Mouse (Mus musculus) cerebellum, adult 11-12 months (tissue): ENCODE data around the gene Adgrl2.

Experiments
- DNase-seq: peaks from one replicate; pipeline ENCODE4 v3.0.0; 2022

Adgrl2 gene

DNA sequence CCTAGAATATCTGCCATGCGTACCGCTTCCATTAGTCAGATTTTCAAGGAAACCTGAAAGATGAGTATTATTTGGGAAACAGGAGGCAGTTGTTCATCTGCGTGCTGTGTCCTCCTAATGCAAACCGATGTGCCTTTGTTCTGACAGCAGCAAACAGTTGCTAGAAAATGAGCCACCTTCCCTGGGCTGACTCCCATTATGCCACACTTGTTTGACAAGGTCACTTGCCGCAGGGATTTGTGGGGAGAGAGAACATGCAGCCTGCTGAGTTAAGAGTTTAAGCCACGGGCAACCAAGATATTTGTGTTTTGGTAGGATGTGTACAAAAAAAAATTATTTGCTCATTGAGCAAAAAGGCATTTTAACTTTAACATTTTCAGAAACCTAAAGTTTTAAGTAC lies 69.5 kb downstream of the Adgrl2 start:
- no peak for DNase-seq

DNA sequence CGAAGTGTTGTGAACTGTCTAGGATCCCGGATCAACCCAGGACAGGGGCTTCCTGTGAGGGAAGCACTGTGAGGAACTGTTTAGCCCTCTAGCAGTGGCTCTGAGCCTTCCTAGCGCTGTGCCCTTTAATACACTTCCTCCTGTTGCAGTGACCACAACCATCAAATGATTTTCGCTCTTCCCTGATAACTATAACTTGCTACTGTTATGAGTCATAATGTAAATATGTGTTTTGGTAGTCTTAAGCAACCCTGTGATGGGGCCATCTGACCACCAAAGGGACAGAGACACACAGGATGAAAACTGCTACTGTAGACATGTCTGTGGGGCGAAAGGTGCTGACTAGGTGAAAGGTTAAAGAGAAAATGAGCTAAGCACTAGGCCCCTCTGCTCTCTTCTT lies 71.9 kb downstream of the Adgrl2 start:
- no peak for DNase-seq

DNA sequence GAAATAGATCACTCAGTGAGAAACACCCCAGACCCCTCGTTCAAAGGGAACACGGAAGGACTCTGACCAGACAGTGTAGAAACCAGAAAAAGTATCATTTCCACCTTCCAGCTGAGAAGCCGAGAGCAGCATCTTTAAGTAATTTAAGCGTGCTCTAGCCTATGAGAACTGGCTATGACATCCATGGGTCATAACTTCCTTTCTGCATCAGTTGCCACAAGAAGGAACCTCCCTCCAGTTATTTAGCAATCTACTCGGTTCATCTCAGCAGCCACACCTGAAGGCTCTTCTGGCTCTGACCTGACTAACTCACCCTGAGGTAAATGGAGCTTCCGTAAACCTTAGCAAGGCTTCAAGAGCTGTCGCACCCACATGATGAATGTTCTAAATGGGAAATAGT lies 72.5 kb downstream of the Adgrl2 start:
- no peak for DNase-seq

DNA sequence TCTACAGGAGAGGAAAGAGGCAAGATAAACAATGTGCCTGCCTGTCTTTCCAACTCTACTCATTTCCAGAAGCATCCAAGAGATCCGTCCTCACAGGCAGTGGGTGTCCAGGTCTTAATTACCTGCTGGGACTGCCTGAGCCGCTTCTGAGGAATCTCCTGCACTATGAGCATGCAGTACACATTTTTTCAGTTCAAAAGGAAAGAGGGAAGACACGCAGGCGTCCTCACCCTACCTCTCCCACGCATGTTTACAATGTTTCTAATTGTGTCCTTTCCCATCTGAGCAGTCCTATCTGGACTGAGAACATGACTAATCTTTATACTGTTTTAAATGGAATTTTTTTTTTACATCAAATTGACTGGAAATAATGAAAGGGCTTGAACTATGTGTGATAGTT lies 74.1 kb downstream of the Adgrl2 start:
- DNase-seq = no peak

DNA sequence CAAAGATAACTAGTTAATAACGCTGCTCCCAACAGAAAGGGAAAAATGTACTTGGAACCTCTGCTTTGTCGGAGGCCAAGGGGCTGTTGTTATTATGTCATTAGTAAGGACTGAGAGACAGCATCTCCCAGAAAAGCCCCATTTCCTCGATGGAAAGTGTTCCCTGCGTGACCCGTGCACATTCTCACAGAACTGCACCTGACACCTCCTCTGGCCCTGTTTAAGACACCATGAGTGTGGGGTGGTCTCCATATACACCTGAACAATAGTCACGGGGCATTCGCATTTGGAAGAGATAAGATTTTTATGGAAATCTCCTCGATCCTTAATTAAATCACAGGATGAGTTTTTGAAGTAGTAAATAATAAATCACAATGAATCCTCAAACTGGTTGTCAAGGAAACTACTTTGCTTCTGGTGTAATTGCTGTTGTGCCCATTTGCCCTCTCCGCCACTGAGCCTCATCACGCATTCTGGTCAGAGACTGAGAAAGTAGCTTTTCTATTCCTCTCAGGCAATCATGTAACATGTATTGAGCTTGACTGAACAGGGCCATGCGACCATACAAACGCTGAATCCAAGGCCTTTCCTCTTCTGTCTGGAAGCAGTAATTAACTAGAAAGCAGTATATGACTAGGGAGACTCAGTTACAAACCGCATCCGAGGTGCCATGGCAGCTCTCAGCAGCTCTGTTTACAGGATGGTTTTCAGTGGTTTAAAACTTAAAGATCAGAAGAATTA lies 77.2 kb downstream of the Adgrl2 start:
- no peak for DNase-seq

DNA sequence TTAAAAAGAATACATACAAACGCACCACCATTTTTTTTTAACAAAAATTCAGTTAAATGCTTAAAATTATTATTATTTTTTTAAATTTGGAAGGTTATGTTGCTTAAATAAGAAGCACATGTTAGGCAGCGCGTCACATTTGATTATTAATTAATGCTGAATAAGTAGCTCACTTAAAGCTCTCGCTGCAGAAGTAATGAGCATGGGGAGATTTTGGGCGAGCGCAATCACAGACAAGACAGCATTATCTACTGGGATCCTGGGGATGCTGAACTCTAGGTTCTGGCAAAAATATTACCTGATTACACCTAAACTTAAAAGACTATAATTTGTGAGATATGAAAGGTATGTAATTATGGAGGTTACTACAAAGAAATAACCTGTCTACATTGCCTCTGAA lies 77.8 kb downstream of the Adgrl2 start:
- no peak for DNase-seq

DNA sequence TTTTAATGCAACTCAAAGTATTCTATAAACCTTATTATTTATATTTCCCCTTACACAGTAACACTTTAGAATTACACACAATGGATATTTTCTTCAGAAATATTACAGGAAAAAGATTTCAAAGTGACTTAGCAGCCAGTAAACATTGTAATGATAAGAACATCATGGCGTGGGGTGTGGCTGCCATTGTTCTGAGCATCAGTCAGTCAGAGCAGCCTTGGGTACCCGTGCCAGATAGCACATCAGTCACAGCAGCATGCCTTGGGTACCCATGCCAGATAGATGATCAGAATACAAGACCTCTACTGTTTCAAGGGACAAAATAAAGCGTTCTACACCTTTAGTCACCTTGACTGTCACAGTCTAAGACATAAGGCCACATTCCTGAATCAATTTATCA lies 82.5 kb downstream of the Adgrl2 start:
- no peak for DNase-seq

DNA sequence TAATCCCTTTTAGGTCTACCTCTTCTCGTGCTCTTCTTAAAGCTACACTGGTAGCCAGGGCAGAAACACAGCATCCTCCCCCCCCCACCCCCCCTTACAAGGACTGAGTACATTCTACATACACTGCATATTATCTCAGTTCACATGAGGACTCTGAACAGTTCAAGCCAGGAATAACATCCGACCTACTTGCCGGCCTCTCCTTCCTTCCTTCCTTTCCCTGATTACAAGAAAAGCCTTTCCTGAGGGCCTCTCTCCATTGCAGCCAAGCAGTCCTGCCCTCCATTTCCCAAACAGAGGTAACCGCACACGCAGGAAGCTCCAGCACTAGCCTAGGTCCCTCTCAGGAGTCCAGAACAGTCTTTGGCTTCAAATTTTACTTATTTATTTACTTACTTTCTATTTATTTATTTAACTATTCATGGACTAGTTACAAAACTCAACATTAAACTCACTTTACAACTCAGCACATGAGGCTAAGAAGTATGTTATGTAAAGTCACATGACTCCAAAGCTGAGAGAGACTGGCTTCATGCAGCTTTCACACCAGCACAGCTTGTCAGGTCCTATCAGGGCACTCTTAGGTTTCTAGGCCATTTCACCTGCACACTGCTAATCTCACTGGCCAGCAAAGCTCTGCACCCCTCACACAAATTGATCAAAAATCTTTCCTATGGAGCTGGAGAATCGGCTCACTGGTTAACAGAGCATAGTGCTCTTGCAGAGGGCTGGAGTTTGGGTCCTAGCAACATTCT lies 83.2 kb downstream of the Adgrl2 start:
- DNase-seq = no peak

DNA sequence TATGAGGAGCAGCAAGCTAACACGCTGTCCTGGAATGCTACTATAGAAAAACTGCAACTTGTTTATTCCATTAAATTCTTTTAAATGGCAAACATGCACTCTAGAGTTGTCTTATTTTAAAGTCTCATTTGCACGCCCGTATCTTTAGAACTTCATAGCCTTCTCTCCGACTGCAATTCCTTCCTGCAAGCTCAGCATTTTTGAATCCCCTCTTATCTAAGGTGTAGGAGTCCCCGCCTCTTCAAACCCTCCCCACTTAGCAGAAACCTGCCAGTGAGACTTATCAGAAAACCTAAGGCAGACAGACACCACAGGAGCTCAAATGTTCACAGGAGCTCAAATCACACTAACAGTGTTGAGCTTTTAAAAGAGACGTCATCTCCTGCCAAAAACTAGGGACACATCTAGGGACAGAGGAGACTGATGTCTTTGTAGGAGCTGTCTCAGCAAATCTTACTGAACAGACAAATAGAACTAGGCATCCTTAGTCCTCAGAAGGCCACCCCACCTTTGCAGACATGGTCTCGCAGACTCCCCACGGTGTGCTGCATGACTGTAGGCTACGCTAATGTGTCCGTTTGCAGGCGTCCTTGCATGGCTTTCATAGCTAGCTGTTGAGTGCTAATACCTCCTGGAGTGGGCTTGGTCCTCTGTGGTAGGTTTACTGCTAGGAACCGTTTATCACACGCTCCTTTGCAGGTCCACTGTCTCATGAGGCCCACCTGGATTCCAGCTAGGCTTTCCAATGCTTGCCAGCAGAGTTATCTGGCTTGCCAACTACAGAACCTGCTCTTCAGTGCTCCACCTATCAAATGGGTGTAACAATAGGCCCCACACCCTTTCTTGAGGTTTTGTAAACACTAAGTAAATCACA lies 84.2 kb downstream of the Adgrl2 start:
- DNase-seq = no peak

DNA sequence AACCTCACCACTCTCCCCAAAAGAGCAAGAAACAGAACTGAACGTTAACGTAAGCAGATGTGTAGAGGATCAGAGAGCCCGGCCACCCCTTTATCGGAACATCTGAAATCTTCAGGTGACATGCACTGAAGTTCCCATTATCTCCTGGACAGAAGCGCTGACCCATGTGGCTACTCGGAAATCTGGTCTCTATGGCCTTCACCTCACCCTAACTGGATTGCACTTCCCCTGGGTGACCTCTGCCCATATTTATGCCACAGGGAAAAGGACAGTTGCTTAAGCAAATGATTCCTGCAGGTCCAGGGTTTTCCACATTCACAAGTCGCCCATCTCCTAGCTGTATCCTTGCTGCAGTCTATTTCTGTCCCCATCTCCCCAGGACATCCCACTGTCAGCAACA lies 84.9 kb downstream of the Adgrl2 start:
- no peak for DNase-seq

DNA sequence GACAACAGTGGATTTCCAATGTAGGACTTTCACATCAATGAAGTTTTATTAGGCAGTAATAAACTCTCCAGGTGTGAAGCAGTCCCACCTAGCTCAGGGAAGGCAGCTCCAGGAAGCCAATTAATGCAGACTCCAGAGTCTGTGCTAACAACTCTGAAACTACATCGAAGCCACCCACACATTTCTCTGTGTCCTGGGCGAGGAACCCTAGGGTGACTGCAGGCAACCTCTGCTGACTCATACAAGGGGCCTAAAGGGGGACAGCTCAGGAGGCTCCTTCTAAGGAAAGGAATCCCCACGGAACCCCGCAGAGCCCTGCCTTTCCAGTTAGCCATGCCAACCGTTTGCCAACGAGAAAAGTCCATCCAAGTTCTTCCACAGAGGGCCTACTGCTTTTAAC lies 90.5 kb downstream of the Adgrl2 start:
- DNase-seq = no peak

DNA sequence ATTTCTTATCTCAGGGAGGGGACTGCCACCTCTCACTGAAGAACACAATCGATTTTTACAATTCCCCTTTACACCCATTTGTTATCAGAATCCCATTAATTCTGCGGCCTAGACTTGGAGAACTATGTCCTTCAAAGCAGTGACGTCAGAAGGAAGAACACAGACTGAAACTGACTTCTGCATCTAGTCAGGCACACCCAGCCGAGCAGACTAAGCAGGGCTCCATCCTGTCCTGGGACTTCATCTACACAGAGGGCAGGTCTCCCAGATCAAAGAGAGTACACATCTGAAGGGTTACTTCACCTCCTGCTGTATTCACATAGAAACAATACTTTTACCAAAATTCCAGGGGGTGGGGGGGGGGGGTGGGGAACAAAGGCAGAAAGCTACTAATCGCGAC lies 90.9 kb downstream of the Adgrl2 start:
- DNase-seq = no peak

DNA sequence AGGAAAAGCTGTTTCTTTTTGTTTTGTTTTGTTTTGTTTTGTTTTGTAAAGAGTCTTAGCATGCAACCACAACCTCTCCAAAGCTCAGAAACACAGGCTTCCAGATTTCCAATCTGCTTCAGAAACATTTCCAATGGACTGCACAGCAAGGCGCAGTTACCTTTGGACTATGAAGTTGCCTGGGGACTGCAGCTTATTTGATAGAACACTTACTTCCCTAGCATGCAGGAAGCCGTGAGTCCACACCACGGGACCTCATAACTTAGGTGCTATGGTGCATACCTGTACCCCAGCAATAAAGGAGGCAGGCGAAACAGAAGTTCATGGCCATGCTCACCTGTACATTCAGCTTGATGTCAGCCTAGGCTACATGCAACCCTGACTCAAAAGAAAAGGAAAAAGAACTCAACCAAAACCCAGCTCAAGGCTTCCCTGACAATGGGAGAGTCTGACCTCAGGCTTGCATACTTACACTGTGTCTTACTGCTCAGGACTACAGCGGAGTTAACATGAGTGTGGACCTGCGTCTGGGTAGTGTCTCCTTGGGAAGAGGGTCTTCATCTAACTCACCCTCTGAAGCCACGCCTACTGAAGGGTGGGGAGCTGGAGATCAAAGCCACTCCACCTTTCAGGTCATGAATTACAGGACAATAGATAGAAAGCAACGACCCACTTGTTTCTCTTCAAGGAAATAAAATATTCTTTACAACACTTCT lies 91.7 kb downstream of the Adgrl2 start:
- no peak for DNase-seq

DNA sequence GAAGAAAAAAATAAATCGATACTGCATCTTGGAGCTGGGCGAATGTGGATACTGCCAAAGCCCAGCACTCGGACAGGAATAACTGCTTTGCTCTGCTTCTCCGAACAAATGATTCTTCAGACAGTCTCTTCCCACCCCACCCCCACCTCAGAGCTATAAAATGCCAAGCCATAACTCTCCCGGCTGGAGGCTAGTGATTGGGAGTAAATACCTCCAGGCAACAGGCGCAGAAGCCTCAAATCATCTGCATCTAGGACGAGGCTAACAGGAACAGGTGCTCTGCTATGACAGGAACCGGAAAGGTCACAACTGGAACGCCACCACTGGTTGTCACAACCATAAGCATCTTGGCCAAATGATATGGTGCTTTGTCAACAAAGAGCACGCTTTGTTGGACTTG lies 94.1 kb downstream of the Adgrl2 start:
- DNase-seq = no peak

DNA sequence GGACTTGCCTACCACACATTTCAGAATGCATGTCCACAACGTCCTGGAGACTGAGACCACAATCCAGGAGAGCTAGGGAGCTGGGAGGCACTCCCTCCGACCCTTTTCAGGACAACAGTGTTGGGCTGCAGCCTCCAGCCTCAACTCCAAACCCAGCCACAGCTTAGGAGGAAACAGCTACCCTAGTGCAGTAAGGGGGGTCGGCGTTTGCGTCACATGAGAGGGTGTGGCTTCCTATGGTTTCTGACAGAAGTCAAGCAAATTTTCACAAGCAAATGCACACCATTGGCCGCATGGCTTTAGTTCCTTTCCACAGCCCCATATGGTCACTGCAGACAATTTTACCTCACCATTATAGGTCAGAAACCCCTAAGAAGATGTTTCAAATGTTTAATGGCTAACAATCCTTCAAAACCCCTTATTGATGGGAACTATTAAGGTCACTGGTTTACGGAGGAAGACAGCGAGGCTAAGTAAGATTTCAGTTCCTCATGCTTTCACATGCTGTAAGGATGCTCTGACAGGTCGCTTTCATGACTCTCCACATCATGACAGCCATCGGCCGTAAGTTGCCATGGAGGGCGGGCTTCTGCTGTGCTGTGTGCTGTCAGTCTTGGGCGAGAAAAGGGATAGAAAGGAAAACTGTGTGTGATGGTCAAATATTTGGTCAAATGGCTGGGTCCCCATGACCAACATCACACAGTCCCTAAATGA lies 94.8 kb downstream of the Adgrl2 start:
- no peak for DNase-seq

DNA sequence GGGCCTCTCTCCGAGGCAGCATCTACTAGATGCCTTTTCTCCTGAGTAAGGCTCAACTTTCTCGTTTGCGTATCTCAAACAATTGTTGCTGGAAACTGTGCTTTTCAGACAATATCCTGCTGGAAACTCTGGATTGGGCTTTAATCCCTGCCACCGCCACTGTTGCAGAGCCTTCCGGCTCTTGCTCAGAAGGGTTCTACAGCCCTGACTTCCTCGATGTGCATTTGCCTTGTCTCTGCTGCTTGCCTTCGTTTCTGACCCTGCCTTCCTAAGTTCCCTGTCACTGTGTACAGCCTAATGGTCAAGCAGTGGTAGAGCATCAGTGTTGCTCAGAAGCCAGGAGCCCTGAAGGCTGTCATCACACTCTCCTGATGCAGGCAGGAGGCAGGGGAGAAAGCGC lies 95.5 kb downstream of the Adgrl2 start:
- DNase-seq = no peak

DNA sequence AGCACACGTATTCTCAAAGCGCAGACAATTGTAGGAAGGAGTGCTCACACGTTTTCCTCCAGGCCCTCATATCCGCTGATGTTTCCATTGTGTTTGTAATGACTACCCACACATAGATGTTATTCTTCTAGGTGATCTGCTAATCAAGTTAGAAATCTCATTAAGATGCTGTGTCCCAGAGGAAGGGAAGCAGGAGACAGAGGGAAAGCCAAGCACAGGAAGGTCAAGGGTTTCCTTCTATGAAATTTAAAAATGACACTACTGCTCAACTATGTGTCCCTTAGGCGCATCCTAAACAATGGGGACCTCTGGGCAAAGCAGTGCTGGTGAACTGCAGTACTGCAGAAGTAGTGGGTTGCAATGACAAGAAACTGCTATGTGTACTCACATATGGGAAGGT lies 102.5 kb downstream of the Adgrl2 start:
- no peak for DNase-seq

DNA sequence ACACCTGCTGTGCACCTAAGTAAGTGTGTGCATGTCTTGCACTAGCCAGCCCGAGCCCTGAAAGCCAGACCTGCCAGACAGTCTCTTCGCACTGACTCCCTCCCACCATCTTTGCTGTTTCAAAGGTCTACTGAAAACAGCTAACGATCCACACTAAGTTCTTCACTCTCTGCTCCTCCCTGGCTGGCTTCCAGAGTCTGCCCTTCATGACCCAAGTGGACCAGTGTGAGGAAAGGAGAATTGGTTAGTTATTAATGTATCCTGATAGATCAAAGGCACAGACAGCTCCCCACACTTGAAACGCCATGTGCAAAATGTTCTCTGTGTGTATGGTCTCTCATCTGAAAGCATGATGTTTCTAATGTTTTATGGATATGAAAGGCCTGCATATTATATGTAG lies 103.4 kb downstream of the Adgrl2 start:
- DNase-seq = no peak

DNA sequence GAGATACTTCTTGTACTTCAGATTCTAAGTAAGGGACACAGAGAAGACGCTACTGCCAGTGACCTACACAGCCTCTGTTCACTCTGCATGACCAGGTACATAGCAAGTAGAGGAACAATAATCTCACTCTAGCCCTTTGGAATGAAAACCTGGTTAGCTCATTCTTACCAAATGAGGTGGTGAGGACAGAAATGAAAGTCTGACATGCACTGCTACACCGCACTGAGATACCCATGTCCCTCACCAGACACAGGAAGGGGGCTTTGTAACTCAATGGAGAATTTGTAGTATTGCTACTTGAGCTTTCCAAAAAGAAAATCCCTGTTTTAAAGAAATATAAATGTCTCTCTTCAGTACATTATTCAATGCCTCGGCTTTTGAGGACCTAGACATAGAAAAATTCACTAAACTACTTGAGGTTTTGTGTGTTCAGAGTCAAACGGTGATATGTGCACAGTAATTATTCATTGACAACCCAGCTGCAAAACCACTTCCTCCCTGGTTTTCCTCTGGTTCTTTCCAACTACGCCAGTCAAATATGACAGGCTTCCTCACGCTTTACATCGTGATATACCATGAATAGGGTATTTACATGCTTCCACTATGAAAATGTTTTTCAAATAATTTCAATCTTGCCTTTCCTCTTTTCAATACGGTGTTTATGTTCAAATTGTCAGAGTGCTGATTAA lies 104.2 kb downstream of the Adgrl2 start:
- no peak for DNase-seq

DNA sequence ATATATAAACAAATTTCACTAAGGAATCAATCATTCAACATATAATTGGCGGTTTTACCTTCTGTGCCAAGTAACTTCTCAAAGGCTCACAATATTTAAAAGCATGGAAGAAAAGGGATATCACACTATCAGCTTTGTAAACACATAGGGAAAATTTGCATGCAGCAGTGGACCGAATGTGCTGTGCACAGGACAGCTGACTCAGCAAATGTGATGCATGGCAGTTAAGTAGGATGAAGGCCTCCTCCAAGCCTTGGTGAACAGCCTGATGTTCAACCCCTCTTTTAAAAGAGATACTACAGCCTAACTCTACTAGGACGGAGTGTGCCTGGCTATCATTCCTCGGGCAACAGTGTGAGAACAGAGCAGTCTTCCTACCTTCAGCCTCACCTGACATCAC lies 105.2 kb downstream of the Adgrl2 start:
- no peak for DNase-seq

DNA sequence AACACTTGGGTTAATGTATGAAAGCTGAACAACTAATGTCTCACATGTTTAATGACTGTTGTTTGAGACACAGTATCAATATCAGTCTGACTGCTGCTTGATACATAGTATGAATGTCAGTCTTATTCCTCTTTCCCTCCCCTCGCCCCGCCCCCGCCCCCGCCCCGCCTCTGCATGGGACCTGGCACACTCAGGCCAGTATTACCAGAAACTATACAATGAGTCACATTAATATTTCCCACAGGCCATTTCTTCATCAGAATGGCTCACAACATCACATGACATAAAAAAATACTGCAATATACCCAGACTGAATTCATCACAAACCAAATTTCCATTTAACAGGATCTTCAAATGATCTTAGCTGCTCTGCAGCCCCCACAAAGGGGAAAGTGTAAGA lies 108.9 kb downstream of the Adgrl2 start:
- no peak for DNase-seq

DNA sequence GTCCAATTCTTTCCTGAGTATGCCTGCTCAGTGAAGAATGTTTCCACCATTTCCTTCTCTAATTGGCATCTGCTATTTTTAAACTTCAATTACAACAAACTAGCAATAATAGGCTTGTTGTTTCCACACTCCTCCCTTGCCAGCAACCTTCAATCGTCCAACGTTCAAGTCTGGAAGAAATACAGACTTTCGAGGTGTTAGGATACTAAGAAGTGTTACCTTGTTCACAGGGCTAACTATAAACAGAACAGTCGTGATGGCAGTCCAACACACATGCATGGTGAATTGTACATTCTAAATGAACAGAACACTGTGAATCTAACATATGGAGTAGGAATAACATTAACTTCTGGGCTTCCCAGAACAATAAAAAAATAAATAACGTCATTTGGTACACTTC lies 117.8 kb downstream of the Adgrl2 start:
- no peak for DNase-seq
